Mouse (Mus musculus) adrenal gland (tissue): Measurements from ENCODE around the gene Nnmt.

Experiments
- intact Hi-C: fragments of 180-260 bp; cut with DNase I; formaldehyde crosslinking; loops from one replicate; pipeline ENCODE4 v1.15.1; 2025

Gene Nnmt

DNA sequence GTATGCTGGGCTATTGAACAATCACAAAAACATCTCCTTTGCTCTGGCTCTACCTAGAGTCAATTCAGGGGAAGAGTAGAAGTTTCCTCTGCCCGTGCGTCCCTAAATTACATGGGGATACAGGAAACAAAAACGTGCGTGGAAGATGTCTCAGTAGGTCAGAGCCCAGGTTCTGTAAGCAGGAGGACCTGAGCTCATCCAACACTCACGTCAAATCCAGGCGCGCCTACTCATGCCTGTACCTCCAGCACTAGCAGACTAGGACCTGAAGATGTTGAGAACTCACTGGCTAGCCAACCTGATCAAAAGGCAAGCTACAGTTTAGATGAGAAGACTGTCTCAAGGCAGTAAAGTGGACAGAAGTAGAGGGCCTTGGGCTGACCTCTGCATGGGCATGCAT, 32.2 kb upstream of the Nnmt start:
- intact Hi-C loops = no loop called here

DNA sequence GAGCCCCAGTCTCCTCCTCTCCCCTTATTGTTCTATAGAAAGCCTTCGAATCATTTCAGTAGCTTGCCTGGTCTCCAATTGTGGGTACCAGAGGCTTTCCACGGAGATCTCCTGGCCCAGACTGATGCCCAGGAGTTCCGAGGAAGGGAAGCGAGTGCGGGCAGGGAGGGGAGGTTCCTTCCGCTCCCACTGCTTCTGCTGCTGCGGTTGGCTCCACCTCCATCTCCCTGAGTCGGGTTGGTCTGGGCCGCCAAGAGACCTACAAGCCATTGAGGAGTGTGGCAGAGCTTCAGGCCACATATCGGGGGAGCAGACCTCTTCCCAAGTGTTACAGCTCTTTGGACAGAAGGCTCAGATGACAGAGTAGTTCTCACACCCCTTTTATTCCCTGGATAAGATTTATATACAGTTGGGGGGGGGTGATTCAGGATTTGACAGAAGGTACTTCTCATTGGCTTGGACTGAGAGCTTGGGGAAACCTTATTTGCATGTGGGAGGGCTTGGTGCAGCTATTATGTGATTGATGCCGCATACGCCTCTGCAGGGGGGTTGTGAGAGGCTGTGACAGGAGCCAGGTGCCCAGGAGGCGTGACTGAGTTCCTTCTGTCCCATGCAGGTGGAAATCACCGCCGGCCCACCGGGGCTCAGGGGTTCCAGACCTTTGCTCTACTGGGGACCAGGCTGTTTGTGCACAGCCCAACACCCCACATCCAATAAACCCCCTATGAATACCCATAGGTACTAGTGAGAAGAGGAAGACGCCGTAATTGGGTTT, 30.8 kb upstream of the Nnmt start:
- intact Hi-C loops = no loop called here

DNA sequence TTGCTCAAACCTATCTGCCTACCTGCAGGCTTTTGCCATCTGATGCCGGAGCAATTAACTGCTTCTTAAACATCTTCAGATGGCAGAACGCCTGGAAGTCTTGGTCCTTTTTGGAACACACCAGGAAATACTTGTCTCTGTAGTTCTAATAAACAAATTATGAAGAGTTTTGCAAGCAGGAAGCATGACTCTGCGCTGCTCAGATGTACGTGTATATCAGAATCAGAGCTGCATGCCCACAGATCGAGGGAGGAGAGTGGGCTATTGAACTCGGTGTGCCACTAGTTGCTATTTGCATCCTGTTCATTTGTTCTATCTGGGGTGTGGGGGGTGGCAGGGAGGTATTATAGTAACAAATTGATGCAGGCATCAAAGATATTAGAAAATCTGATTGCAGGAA, 28.2 kb upstream of the Nnmt start:
- intact Hi-C loops = no loop called here

DNA sequence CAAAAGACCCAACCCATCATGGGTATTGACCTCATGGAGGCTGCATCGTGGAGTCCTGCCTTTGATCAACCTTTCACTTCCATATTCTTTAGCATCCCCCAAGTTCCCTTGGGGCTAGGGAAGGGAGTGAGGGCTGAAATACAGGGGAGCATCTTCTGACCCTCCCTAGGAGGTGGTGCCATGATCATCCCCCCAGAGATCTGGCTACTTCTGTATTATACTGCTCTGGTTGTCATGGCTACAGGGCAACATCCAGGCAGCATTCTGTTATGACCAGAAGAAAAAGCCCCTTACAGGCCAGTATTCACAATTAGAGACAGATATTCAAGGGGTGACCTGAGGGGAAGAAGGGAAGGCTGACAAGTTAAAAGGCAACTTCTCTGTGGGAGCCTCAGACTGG, 14.3 kb upstream of the Nnmt start:
- intact Hi-C loops = no loop called here

DNA sequence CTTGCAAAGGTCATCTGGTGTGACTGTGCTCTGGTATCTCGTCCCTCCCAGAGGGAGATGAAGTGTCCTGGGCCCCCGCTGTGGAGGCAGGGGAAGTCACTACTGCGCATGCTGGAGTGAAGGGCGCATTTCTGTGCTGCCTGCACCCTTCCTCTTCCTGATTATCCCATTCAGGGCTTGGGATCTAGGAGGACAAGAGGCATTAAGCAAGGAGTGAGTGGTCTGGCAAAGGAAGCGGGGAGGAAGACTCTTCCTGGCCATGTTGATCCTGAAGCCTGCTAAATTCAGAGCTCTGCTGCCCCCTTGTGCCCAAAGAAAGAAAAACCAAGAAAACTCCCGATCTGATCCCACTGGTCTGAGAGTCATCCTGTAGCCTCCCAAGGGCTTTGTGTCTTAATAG, 13.6 kb upstream of the Nnmt start:
- intact Hi-C loops = no loop called here

DNA sequence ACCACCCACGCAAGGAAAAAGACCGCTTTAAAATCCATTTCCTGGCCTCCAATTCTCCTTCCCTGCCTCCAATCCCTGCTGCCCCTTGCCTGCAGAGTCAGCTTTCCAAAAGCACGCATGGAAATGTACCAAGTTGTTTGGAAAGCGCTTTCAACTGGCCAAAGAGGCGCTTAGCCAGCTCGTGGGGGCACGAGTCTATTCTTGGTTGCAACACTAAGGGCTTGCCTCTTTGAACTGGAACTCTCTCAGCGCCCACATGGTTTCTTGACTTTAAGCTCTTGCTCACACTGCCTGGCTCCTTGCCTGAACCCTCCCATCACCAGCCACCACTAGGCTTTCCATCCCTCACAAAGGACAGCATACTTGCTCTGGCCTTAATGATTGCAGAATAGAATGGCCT, 13.2 kb upstream of the Nnmt start:
- intact Hi-C loops = no loop called here

DNA sequence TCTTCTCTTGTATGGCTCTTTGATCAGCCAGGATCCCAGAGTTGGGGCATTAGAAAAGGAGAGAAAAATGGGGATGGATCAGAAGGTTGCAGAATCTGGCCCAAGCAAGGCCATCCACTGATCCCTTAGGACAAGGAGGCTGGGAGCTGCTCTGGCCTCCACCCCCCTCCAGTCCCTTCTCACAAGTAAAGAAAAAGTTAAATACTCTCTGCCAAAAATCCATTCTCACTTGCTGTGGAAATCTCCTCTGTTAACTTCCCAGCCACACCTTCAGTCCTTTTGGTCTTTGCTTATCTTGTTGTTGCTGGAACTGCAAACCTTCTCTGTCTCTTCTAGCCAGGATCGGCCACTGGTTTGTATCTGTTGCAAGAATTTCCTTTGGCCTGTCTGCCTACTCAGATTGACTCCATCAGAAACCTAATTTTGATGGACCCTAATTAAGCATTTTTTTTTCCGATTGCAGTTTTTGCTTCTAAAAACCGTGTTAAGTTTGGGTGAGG, 12.6 kb upstream of the Nnmt start:
- intact Hi-C loops = no loop called here

DNA sequence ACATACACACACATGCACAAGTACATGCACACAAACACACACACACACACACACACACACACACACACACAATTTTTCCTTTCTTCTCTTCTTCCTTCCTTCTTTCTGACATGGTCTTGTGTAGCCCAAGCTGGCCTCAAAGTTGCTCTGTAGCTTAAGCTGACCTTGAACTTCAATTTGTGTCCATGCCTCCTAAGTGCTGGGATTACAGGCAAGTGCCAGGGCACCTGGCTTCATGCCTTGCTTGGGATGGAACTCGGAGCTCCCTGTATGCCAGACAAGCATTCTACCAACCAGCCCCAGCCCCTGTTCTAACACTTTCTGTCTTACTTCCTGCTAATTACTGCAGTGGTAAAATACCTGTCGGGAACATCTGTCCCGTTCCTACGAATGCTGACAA, 8.3 kb upstream of the Nnmt start:
- intact Hi-C loops = no loop called here

DNA sequence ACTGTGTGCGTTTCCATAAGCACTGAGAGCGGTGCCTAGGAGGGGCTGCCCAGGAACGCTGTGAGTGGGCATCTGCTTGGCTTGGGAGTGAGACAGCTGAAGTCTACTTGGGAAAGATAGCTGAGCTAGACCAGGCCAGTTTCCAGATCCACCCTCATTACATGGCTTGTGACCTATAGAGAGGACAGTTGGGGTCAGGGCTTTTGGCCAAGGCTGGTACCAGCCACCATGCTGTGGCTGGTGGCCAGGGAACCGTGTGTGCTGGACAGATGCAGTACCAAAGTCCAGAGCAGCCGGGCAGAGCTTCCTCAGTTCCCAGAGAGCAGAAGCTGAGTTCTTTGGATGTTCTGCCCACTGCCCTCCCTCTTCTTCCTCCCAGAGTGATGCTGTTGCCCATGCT, 7.6 kb upstream of the Nnmt start:
- intact Hi-C loops = no loop called here

DNA sequence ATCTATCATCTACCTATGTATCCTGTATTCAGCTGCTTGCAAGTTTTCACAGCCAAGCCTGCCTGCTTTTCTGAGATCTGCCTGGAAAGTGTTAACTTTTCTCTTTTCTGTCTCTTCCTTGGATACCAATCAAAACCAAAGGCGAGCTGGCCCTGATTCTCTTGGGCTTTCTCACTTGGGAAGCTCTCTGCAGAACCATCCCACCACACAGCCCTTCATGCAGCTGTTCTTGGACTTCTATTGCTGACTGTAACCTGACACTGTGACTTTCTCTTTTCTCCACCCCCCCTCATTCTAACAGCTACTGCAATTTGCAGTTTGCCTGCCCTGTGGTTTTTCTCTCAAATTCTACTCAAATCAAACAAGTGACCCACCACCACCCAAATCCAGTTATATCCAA, 6.1 kb upstream of the Nnmt start:
- intact Hi-C loops = no loop called here

DNA sequence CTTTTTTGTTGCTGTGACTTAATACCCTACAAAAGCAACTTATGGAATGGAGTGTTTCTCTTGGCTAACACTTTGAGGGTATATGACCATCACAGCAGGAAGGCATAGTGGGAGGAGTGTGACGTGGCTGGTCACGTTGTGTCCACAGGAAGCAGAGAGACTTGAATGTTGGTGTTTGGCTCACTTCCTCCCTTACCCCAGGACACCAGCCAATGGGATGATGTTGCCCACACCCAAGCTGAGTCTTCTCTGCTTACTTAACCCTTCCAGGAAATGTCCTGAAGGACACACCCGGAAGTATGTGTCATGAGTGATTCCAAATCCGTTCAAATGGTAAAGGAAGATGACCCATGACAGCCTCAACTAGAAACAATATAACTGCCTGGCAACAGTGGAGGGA, 4.8 kb upstream of the Nnmt start:
- intact Hi-C loops = no loop called here

DNA sequence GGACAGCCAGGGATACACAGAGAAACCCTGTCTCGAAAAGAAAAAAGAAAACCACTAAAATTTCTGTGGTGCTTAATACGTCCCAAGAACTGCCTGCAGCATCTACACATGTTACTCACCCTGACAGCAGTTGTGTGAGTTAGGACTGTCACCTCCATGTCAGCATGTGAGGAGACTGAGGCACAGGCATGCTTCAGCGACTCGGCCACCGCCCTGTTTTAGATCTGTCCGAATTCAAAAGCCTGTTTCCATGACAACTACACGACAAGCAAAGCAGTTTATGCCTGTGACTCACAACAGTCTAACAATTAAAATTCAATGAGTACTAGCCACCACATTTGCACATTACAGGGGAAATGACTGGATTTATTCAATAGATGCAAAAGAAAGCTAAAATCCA, 2.5 kb upstream of the Nnmt start:
- intact Hi-C loops = no loop called here

DNA sequence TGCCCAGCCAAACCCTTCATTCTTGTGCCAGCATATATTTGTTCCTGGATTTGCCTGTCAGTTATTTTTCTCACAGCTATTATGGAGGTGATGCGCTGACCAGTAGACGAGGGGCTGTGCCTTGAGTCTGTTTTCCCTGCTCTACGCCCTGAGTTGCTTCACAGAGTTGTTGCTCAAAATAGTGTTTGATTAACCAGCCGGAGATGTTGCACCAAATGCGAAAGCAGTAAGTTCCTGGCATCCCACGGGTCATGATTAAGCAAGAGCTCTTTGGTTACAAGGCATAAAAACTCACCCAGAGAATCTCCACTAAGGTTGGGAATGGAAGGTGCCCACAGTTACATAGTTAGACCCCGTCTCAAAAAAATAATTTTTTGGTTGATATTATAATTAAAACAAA, 1.2 kb upstream of the Nnmt start:
- intact Hi-C loops = no loop called here

DNA sequence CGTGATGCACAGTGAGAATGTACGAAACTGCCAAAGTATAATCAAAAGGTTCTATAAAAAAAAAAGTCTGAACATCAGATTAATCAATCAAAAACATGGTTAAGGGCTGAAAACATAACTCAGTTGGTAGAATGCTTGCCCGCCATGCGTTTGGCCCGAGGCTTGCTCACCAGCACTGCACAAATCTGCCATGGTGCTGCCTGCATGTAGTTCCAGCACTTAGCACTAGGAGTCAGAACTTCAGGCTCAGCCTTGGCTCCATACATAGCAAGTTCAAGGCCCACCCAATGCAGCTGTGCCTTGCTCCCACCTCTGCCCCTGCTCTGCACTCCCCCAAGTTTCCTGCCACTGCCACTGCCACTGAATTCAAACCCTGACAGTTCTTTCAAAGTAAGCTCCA, 744 bp upstream of the Nnmt start:
- intact Hi-C loops = no loop called here

DNA sequence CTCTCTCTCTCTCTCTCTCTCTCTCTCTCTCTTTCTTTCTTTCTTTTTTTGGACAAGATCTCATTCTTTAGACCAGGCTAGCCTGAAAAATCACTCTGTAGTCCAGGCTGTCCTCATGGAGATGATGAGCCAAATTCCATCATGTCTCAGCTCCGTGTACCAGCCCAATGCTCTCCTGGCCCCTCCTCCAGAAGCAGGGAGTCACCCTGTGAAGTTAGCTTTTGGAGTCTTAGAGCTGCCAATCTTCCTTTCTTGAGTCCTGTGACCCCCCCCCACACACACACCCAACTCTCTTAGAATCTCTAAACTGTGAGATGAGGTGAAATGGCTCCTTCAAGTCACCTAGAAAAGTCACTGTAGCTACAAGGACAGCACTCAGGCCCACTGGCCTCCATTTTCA, 727 bp downstream of the Nnmt start:
- intact Hi-C loops = no loop called here

DNA sequence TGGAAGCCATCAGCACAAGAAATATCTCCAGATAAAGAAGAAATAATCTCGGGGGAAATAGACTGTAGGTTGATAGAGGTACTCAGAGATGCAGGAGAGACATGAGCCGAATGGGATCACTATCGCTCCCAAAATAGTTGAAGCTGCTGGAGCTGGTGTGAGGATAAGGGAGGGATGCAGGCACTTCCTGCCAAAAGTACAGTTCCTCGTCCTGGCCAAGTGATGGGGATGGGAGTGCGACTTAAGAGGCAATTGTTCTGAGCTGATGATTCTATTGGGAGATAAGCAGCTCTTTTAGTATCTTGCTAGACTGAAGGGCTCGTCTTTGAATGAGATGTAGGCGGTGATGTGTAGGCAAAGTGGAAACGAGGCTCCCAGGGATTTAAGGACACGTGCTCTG, 4.1 kb downstream of the Nnmt start:
- intact Hi-C loops = no loop called here

DNA sequence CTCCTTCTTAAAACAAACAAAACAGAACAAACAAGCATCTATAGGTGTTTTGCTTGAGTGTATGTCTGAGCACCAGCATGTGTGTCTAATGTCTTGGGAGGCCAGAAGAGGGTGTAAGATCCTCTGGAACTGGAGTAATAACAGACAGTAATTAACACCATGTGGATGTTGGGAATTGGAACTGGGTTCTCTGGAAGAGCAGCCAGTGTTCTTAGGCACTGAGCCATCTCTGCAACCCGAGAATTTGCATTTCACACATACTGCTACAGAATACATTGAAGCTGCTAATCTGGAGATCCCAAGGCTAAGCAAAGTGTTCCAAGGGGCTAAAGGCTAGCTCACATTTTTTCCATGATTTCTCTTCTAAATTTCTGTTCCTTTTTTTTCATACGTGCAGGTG, 4.9 kb downstream of the Nnmt start:
- intact Hi-C loops = no loop called here

DNA sequence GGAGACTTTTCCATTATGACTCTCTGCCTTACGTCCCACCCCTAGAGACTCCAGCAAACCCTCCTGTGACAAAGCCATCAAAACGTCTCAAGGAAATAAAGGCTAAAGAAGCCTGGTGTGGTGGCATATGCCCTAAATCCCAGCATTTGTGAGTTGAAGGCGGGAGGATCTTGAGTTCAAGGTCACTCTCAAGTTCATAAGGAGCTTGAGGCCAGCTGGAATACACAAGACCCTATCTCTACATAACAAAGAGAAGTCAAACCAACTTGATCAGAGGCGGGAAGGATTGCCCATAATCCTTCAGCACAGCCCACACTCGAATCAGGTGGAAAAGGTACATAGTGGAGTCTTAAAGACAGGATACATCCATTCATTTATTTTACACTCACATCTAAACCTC, 7.5 kb downstream of the Nnmt start:
- intact Hi-C loops = no loop called here

DNA sequence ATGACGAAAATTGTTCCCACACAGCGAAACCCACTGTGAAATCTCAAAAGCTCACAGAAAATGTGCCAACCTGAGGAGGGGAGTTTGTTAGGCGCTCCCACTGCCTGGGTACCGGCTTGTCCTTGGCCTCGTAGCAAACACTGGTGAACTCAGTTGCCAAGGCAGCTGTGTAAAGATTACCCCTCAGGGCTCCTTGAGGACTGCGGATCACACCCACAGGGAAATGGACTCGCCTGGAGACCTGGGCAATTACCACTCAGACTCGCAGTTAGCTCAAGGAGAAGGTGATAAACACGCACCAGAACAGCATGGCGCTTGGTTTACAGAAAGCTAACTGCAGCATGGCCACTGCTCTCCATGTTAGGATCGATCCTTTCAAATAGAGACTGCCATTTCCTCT, 8.0 kb downstream of the Nnmt start:
- intact Hi-C loops = no loop called here

DNA sequence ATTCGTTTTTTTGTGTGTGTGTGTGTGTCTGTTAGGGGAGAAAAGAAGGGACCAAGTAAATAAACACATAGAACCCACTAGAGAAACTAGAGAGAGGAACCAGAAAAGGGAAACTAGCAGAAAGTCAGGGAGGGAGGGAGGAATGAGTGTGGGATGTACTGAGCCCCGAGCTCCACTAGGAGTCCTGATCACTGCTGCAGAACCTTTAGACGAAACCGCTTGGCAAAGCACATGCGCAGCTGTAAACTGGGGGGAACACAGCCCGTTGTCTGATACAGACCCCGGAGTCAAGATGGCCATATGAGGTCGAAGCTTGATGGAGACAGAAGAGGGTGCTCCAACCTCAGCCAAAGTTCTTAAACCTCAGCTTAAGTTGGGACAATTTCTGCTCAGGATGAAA, 11.0 kb downstream of the Nnmt start:
- intact Hi-C loops = no loop called here

DNA sequence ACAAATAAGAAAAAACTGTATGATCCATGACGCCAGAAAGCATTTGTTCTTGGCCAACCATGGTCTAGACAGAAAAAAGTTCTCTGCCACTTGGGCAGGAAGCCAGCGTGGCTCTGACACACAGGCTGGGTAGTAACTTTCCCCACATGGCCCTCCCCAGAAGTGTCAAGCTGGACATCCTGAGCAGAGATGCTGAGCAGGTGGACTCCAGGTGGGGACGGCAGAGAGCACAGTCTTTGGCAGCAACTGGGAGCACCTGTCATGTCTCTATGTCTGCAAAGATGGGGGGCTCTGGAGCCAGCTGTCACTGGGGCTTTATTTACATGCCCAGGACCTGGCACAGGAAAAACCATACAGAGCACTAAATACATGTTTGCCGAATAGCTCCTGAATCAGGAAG, 14.3 kb downstream of the Nnmt start:
- intact Hi-C loops = no loop called here

DNA sequence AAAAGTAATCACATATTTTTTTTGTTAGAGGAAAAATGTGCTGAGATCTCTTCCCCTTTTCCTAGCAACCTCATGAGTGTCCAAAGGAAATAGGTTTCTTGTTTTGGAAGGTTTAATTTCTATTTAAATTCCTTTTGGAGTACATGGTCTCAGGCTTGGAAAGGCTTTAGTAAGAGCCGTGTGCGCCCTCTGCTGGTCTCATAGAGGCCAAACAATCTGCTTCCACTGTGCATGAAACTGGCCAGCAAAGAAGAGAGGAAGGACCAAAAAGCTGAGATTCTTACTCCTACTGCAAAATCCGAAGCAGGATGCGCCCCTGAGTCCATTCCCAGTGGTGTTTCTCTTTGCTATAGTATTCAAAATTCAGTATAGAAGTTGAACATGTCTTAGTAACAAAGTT, 18.6 kb downstream of the Nnmt start:
- intact Hi-C loops = no loop called here

DNA sequence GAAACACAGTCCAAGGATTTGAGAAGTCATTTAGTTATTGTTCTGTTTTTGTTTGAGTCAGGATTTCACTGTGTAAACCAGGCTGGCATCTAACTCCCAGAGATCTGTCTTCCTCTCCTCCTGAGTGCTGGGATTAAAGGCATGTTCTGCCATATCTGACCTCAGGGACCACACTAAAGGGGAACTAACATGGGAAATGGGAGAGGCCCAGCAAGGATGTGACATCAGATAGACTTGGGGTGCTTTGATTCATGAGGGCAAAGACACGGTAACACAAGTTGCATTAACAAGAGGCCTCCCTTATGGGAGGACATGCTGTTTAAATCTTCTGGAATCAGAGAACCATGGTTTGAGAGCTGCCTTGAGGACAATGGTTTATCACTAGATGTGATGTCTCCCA, 24.1 kb downstream of the Nnmt start:
- intact Hi-C loops = no loop called here

DNA sequence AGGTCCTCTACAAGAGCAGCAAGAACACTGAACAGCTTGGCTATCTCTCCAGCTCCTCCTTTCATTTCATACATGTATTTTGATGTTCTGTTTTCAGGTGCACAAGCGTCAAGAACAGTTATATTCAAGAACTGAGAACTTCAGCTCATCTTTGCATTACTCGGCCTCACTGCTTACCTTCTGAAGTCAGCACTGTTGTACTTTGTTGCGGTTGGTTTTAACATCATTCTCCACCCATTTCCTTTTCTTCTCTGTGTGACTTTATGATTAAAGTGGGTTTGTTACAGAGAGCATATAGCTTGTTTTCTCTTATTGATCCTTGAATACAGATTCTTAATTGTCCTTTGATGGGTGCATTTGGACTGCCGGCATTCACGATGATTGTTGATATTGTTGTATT, 42.6 kb downstream of the Nnmt start:
- intact Hi-C loops = loop anchor here (10.0 kb wide), 1 partner anchor 298 kb away; no protein-coding TSS in a partner anchor
